Mouse (Mus musculus) leukemia stem cell, adult 10-12 weeks (primary cell): ENCODE data around the gene Saa2. TPM values are rescaled to one million over a fixed set of nuclear protein-coding genes. Genes with fewer than 3 reads are reported as not detected.

Source experiments
- polyA plus RNA-seq: library from polyadenylated mRNA; stranded (reverse); fragments of >175 nt; gene quantifications from 2 replicates; pipeline ENCODE4 v1.2.3, GENCODE M21; 2012; ENCODE audit warnings: low replicate concordance

Gene Saa2
- not detected in 2 replicates for polyA plus RNA-seq

GRCm38 (mm10) chr7:46751490-46751889 is at the start of gene Saa2:
TSS of gene Saa2 (plus strand) at chr7:46751790.

GRCm38 (mm10) chr7:46710390-46710844 is 41.2 kb upstream of the Saa2 start, which contains the start of gene Saal1:
TSS of gene Saal1 (minus strand) at chr7:46710680.

GRCm38 (mm10) chr7:46715600-46715999 is 36.0 kb upstream of the Saa2 start, which contains the start of gene Saa3:
TSS of gene Saa3 (minus strand) at chr7:46715700.

GRCm38 (mm10) chr7:46732458-46732857 is 19.1 kb upstream of the Saa2 start, which contains the start of gene Saa4:
TSS of gene Saa4 (minus strand) at chr7:46732603.

GRCm38 (mm10) chr7:46742880-46743279 is 8.7 kb upstream of the Saa2 start, which contains the start of gene Saa1:
TSS of gene Saa1 (minus strand) at chr7:46742980.

GRCm38 (mm10) chr7:46795287-46796205 is 44.0 kb downstream of the Saa2 start, which contains the start of the genes Hps5 and Gtf2h1:
TSS of gene Hps5 (minus strand) at chr7:46796064.
TSS of gene Gtf2h1 (plus strand) at chr7:46796103.

Other genes with a start within 250 kb of the Saa2 start
- 0.42 and 1.4 TPM in 2 replicates for gene Sergef, start 112.0 kb upstream of the Saa2 start, polyA plus RNA-seq
- not detected in 2 replicates for gene Tph1, start 79.3 kb upstream of the Saa2 start, polyA plus RNA-seq
- gene Saal1, start 41.1 kb upstream of the Saa2 start, polyA plus RNA-seq: 1.8 and 1.9 TPM in 2 replicates
- gene Saa3, start 36.1 kb upstream of the Saa2 start, polyA plus RNA-seq: 0.73 and 3.0 TPM in 2 replicates
- gene Saa4, start 19.2 kb upstream of the Saa2 start, polyA plus RNA-seq: not detected in 2 replicates
- not detected in 2 replicates for gene Saa1, start 8.8 kb upstream of the Saa2 start, polyA plus RNA-seq
- 2.7 and 3.8 TPM in 2 replicates for gene Hps5, start 44.3 kb downstream of the Saa2 start, polyA plus RNA-seq
- gene Gtf2h1, start 44.3 kb downstream of the Saa2 start, polyA plus RNA-seq: 68.6 and 85.3 TPM in 2 replicates
- gene Ldha, start 89.7 kb downstream of the Saa2 start, polyA plus RNA-seq: 247 and 414 TPM in 2 replicates
- gene Ldhc, start 109.4 kb downstream of the Saa2 start, polyA plus RNA-seq: not detected in 2 replicates
- 24.5 and 36.4 TPM in 2 replicates for gene Tsg101, start 168.2 kb downstream of the Saa2 start, polyA plus RNA-seq
- 0.07 and 0.54 TPM in 2 replicates for gene Uevld, start 206.7 kb downstream of the Saa2 start, polyA plus RNA-seq
- not detected in 2 replicates for gene Gm9999, start 231.8 kb downstream of the Saa2 start, polyA plus RNA-seq